Mouse (Mus musculus) hindbrain, embryonic 11.5 days (tissue): ENCODE results near the gene Prdm1. TPM values are rescaled to one million over a fixed set of nuclear protein-coding genes. Genes with fewer than 3 reads are reported as not detected.

ENCODE experiments used
- ATAC-seq: fragments of 200-750 bp; cut with Nextera tagmentation; 2 replicates; pipeline ENCODE4 v1.8.0; 2017; ENCODE audit warnings: mild to moderate bottlenecking, moderate TSS enrichment, moderate library complexity; ENCODE audit not compliant: low FRiP score
- DNase-seq: peaks from one replicate; pipeline ENCODE4 v3.0.0-alpha.2; 2015; ENCODE audit warnings: low spot score
- H3K27ac ChIP-seq: fragments of 300-500 bp; sonication (generic); 2 replicates; pipeline ENCODE4 v1.5.1; 2014; ENCODE audit warnings: mild to moderate bottlenecking, low read depth, low read length
- H3K27me3 ChIP-seq: fragments of 300-500 bp; sonication (generic); 2 replicates; pipeline ENCODE4 v1.6.1; 2014; ENCODE audit warnings: mild to moderate bottlenecking, low read length, moderate library complexity, mixed read lengths; ENCODE audit not compliant: control insufficient read depth, insufficient read depth
- H3K36me3 ChIP-seq: fragments of 300-500 bp; sonication (generic); 2 replicates; pipeline ENCODE4 v1.6.1; 2014; ENCODE audit warnings: mild to moderate bottlenecking, low read length, moderate library complexity, mixed read lengths; ENCODE audit not compliant: control insufficient read depth, insufficient read depth
- H3K4me1 ChIP-seq: fragments of 300-500 bp; sonication (generic); replicated peaks from 2 replicates; pipeline ENCODE4 v1.6.1; 2014; ENCODE audit warnings: low read length, mixed read lengths; ENCODE audit not compliant: control insufficient read depth, insufficient read depth
- H3K4me2 ChIP-seq: fragments of 300-500 bp; sonication (generic); replicated peaks from 2 replicates; pipeline ENCODE4 v1.6.1; 2014; ENCODE audit warnings: mild to moderate bottlenecking, low read depth, low read length
- H3K4me3 ChIP-seq: fragments of 300-500 bp; sonication (generic); 2 replicates; pipeline ENCODE4 v1.5.1; 2014; ENCODE audit warnings: low read depth, low read length
- H3K9ac ChIP-seq: fragments of 300-500 bp; sonication (generic); 2 replicates; pipeline ENCODE4 v1.6.1; 2014; ENCODE audit warnings: low read depth, low read length
- H3K9me3 ChIP-seq: fragments of 300-500 bp; sonication (generic); 2 replicates; pipeline ENCODE4 v1.6.1; 2016; ENCODE audit warnings: low read length; ENCODE audit not compliant: control insufficient read depth
- WGBS: fragments of 180-500 bp; shearing (Covaris S2); extraction: QIAGEN DNeasy Blood & Tissue Kit; methylation state at CpG from one replicate; pipeline ENCODE4 v1.1.7; 2014; 5-methylcytosine and 5-hydroxymethylcytosine counted together
- polyA plus RNA-seq: library from polyadenylated mRNA; unstranded; fragments of >200 nt; fragmentation: Nextera tagmentation; extraction: Ambion mirVana; gene quantifications from 2 replicates; pipeline ENCODE4 v1.2.1, GENCODE M21; 2014

Prdm1 gene
- polyA plus RNA-seq, 1 experiment from 2014 or later, result 0.99 TPM

DNA sequence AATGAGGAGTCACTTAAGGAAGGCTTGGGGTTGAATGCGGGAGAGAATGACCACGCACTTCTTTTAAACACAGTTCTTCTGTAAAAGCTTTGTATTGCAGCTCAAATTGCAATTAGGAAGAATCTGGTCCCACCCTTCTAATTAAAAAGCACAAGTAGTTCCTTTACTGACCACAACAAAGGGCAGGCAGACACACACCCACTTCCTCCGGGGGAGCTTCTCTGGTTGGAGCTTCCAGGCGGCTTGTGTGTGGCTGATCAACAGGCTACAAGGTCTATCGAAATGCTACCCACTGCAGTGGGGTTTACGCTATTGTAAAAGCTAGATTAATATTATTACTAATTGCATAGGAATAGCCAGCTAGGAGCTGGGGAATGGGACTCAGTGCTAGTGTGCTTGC, 45.2 kb downstream of the Prdm1 start:
- no peak overlapping the region for H3K9ac ChIP-seq
- WGBS, result 71% methylated on average over 6 of the region's 6 CpGs

DNA sequence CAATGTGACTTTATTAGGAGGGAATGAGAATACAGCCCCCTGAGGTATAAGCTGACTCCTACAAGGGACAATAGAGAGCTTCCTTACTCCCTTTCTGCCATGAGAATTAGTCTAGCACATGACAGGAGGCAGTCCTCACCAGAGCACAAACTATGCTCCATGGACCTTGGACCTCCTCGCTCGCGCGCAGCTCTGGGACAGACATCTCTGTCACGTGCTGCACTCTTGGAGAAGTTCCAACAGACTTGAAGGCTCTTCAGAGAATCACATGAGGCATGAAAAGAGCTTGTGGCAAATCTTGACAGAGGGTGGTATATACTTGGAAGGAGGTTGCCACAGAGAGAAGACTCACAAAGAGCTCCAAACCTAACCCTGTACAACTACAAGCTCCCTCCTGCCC, 46.9 kb downstream of the Prdm1 start:
- no peak overlapping the region for H3K4me3 ChIP-seq
- DNase-seq (no peak), ATAC-seq (no peak)
- H3K4me2 ChIP-seq, result no peak overlapping the region
- H3K27ac ChIP-seq, result no peak overlapping the region
- no peaks in the 10 kb centered on the region for H3K9me3 ChIP-seq
- no peaks in the 10 kb centered on the region for H3K27me3 ChIP-seq
- no peak overlapping the region for H3K9ac ChIP-seq
- WGBS, result 95% methylated on average over 5 of the region's 5 CpGs
- H3K36me3 ChIP-seq, result no peaks in the 10 kb centered on the region
- no peaks in the 10 kb centered on the region for H3K4me1 ChIP-seq

More for the DNA sequence above, 45.2 kb downstream of the Prdm1 start:
- ATAC-seq (no peak), DNase-seq (no peak)
- H3K9me3 ChIP-seq, result no peaks in the 10 kb centered on the region
- no peak overlapping the region for H3K27ac ChIP-seq
- no peak overlapping the region for H3K4me2 ChIP-seq
- no peaks in the 10 kb centered on the region for H3K36me3 ChIP-seq
- H3K4me3 ChIP-seq, result no peak overlapping the region
- no peaks in the 10 kb centered on the region for H3K4me1 ChIP-seq
- no peaks in the 10 kb centered on the region for H3K27me3 ChIP-seq

DNA sequence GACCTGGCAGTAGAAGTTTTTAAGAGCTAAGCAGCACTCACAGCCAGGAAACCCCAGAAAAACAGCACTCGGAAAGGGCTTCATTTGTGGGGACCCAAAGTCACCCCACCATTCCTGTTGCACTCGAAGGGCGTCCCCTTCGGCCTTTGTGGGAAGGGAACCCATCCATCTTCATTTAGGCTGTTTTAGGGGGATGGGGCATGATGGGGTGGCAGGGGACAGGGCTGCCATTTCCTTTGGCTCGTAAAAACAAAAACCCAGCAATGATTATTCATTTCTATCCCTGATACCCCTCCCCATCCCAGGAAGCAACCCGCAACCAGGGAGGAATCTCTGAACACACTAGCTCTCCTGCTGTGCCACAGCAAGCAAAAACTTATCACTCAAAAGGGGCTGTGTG, 49.0 kb downstream of the Prdm1 start:
- H3K27me3 ChIP-seq, result no peaks in the 10 kb centered on the region
- no peaks in the 10 kb centered on the region for H3K36me3 ChIP-seq
- no peaks in the 10 kb centered on the region for H3K9me3 ChIP-seq
- no peaks in the 10 kb centered on the region for H3K4me1 ChIP-seq
- H3K4me2 ChIP-seq, result no peak overlapping the region
- no peak overlapping the region for H3K27ac ChIP-seq
- ATAC-seq, result no peak
- no peak overlapping the region for H3K4me3 ChIP-seq
- no peak overlapping the region for H3K9ac ChIP-seq
- no peak for DNase-seq
- 38% methylated on average over 6 of the region's 6 CpGs for WGBS

DNA sequence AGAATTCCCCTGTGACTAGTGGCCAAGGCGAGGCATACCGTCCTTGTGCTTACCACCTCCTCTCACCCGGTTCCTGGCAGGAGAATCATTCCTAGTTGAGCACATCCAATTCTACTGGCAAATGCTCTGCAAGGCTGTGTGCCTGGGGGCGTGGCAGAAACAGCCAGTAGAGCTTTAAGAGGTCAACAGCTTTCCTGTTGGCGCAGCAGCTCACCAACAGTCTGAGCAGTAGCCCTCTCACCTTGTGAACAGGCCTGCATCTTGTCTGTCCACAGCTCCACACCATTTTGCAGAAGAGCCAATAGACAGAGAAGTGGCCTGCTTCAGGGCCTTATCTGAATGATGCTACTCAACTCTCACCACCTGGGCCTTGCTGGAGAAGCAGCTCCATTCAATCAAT, 50.2 kb downstream of the Prdm1 start:
- WGBS, result 71% methylated on average over 5 of the region's 5 CpGs

DNA sequence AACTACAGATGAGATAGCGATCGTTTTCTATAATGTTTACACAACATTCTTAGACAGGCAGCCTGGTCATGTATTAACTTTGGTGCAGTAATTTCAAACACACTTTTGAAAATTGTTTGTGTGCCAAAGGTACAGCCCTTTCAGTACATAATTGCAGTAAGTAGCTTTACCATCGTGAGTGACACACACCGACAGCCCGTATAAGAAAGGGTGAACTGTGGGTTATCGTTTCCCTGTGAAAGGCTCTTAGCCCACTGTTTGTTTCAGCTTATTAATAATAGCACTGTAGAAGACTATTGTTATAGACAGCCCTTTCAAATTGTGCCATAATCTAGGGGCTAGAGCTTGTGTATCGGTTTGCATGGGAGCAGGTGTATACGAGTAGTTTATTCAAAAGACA, 51.1 kb downstream of the Prdm1 start:
- Histone ChIP-seq H3K4me1 (no peaks in the 10 kb centered on the region), H3K9me3 (no peaks in the 10 kb centered on the region), H3K27me3 (no peaks in the 10 kb centered on the region), H3K36me3 (no peaks in the 10 kb centered on the region), H3K9ac (no peak overlapping the region), H3K27ac (no peak overlapping the region), H3K4me3 (no peak overlapping the region), H3K4me2 (no peak overlapping the region)
- DNase-seq (no peak), ATAC-seq (no peak)
- WGBS, result 87% methylated on average over 8 of the region's 8 CpGs

More for the DNA sequence above, 50.2 kb downstream of the Prdm1 start:
- H3K9ac ChIP-seq, result no peak overlapping the region
- ATAC-seq, result no peak
- H3K9me3 ChIP-seq, result no peaks in the 10 kb centered on the region
- no peak overlapping the region for H3K27ac ChIP-seq
- no peaks in the 10 kb centered on the region for H3K27me3 ChIP-seq
- no peaks in the 10 kb centered on the region for H3K36me3 ChIP-seq
- no peak overlapping the region for H3K4me3 ChIP-seq
- no peak overlapping the region for H3K4me2 ChIP-seq
- no peak for DNase-seq
- no peaks in the 10 kb centered on the region for H3K4me1 ChIP-seq

DNA sequence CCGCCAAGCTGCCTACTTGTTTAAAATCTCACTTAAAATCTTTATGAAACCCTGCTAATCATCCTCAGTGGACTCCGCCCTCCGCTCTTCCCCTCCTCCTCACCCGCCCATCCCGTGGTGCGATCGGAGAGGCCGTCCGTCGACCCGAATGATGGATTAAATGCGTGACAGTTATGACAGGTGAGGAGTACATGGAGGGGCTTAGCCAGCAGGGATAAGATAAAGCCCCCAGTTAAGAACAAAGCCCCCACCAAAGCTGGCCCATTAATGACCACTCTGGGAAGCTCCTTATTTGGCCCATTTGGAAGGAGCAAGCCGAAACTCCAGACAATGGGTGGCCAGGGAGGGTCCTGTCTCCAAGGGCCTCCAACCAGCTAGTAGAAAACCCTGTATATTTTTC, 51.8 kb downstream of the Prdm1 start:
- Histone ChIP-seq H3K4me1 (no peaks in the 10 kb centered on the region), H3K4me3 (no peak overlapping the region), H3K9me3 (no peaks in the 10 kb centered on the region), H3K4me2 (no peak overlapping the region), H3K36me3 (no peaks in the 10 kb centered on the region), H3K9ac (no peak overlapping the region), H3K27me3 (no peaks in the 10 kb centered on the region), H3K27ac (no peak overlapping the region)
- WGBS, result 69% methylated on average over 13 of the region's 13 CpGs
- DNase-seq (no peak), ATAC-seq (no peak)

DNA sequence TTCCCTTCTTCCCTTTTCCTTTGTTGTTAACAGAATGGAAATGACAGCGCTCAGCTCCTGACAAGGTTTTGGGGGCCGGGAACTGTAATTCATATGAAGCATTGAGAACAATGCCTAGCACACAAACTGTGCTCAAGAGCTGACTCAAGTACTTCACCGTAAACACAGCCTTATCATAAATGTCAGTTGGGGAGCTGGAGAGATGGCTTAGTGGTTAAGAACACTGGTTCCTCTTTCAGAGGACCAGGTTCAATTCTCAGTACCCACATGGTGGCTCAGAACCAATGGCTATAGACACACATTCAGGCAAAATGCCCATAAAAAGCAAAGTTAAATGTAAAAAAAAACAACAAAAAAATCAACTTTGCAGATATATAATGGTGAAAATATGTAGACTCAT, 52.9 kb downstream of the Prdm1 start:
- H3K9ac ChIP-seq, result no peak overlapping the region
- no peaks in the 10 kb centered on the region for H3K36me3 ChIP-seq
- WGBS, result 92% methylated on average over 3 of the region's 3 CpGs
- no peak for DNase-seq
- H3K4me2 ChIP-seq, result no peak overlapping the region
- H3K9me3 ChIP-seq, result no peaks in the 10 kb centered on the region
- H3K4me3 ChIP-seq, result no peak overlapping the region
- H3K27me3 ChIP-seq, result no peaks in the 10 kb centered on the region
- ATAC-seq, result no peak
- H3K4me1 ChIP-seq, result no peaks in the 10 kb centered on the region
- no peak overlapping the region for H3K27ac ChIP-seq

DNA sequence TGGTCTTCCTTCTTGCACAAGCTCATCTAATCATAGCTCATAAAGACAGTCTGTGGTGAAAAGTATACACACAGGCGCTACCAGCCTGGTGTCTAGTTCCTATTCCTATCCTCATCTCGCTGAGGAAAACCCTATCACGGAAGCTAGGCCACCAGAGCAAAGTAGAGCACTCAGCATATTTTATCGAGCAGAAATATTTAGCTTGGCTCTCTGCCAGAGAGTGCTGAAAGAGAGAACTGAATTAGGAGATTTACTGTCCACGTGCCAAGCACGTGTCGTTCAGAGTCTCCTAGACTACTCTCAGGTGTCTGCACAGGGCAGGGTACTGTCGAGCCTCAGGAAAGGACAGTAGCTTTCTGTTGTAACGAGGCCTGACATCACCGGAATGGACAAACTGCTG, 54.0 kb downstream of the Prdm1 start:
- Histone ChIP-seq H3K4me2 (no peak overlapping the region), H3K9me3 (no peaks in the 10 kb centered on the region), H3K27me3 (no peaks in the 10 kb centered on the region), H3K4me1 (no peaks in the 10 kb centered on the region), H3K36me3 (no peaks in the 10 kb centered on the region), H3K27ac (no peak overlapping the region), H3K4me3 (no peak overlapping the region), H3K9ac (no peak overlapping the region)
- DNase-seq (peak; percentile 33), ATAC-seq (no peak)
- 74% methylated on average over 10 of the region's 10 CpGs for WGBS

DNA sequence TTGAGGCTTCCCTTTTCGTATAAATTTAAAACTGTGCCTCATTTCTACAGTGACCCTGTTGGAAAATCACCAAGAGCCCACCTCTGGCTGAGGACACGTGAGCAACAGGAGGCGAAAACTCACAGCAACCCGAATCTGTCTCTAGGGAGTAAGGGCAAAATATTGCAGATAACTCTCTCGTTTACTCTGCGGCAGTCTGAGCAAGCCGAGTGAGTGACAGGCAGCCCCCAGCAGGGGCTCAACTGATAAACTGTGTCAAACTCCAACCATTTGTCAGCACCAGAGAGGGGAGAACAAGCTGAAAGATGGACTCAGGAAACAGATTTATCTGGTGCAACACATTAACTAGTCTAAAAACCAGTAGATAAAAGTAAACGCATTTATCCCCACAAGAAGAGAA, 62.7 kb downstream of the Prdm1 start:
- DNase-seq, result no peak
- H3K4me2 ChIP-seq, result no peak overlapping the region
- no peak overlapping the region for H3K9ac ChIP-seq
- no peak overlapping the region for H3K27ac ChIP-seq
- H3K27me3 ChIP-seq, result peaks cover 3% of the 10 kb centered on the region; the same call in 1 of the 2 replicates
- H3K4me3 ChIP-seq, result no peak overlapping the region
- WGBS, result 18% methylated on average over 8 of the region's 8 CpGs
- no peaks in the 10 kb centered on the region for H3K36me3 ChIP-seq
- no peak for ATAC-seq
- H3K4me1 ChIP-seq, result no peaks in the 10 kb centered on the region
- no peaks in the 10 kb centered on the region for H3K9me3 ChIP-seq
